Mouse (Mus musculus): ENCODE measurements at regions not wholly inside any gene's neighbourhood (a gene's known extent, or its start where the extent isn't known, plus 50 kb on each side); places are given as distances from the start of the nearest gene placed in this dataset.

DNA sequence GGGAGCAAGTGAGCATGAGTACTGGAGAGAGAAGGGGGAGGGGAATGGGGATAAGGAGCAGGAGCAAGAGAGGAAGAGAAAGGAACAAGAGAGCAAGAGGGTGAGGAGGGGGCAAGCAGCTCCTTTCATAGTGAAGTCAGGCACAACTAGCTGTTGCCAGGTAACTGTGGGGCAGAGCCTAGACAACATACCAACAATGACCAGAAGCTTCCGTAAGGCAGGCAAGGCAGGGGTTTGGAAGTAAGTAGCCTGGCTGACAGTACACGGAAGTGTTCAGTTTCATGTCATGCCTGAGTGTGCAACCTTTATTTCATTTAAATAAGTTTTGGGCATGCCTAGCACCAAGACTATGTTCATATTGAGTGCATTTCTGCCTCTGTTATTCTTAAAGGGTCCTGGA, 160.5 kb upstream of the Jun start:
- Histone ChIP-seq H3K9ac (no peak overlapping the region), H3K4me1 (replicated peaks) (no peaks in the 10 kb centered on the region), H3K4me3 (replicated peaks) (no peak overlapping the region), H3K9me3 (no peaks in the 10 kb centered on the region), H3K4me2 (replicated peaks) (no peak overlapping the region), H3K36me3 (no peaks in the 10 kb centered on the region), H3K27me3 (replicated peaks) (no peaks in the 10 kb centered on the region), H3K27ac (no peak overlapping the region)
- 72% methylated on average over 2 of the region's 2 CpGs for WGBS
- ATAC-seq = peak; percentile 45; the same call in 1 of the 2 replicates

DNA sequence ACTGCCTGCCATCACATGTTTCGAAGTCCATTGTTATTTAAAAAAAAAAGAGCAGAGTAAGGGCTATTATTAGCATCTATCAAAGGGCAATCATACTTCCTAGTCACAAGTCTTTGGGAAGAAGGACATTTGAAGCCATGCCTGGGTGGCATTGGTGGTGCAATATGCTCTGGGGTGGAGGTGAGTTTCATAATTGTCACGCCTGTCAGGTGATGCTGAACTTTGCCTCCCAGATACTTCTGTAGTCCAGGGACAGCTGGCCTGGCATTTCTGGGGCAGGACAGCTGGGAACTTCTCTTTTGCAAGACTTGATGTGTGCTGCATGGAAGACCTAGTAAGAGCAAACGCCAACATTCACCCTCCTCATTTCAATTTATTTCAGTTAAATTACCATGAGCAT, 161.0 kb upstream of the Jun start:
- Histone ChIP-seq H3K27me3 (replicated peaks) (no peaks in the 10 kb centered on the region), H3K4me1 (replicated peaks) (no peaks in the 10 kb centered on the region), H3K9ac (no peak overlapping the region), H3K36me3 (no peaks in the 10 kb centered on the region), H3K4me3 (replicated peaks) (no peak overlapping the region), H3K4me2 (replicated peaks) (no peak overlapping the region), H3K9me3 (no peaks in the 10 kb centered on the region), H3K27ac (no peak overlapping the region)
- 74% methylated on average over 3 of the region's 3 CpGs for WGBS
- ATAC-seq = peak; percentile 71; the same call in 1 of the 2 replicates

DNA sequence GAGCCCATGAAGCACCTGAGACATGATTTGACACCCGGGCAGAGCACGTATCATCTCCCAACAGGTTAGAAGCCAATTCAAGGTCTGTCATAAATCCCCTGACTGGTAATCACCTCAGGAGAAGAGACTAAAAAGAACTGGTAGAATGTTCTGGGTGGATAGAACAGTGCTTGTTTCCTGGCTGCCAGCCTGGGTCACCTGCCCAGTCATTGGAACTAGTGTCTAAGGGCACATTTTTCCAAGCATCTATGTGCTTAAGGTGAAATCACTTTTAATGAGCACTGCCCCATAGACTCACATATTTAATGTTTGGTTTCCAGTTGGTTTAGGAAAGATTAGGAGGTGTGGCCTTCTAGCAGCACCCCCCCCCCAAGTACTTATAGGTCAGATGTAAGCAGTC, 162.0 kb upstream of the Jun start:
- no peak for ATAC-seq
- no peaks in the 10 kb centered on the region for H3K36me3 ChIP-seq
- 96% methylated on average over 2 of the region's 2 CpGs for WGBS

DNA sequence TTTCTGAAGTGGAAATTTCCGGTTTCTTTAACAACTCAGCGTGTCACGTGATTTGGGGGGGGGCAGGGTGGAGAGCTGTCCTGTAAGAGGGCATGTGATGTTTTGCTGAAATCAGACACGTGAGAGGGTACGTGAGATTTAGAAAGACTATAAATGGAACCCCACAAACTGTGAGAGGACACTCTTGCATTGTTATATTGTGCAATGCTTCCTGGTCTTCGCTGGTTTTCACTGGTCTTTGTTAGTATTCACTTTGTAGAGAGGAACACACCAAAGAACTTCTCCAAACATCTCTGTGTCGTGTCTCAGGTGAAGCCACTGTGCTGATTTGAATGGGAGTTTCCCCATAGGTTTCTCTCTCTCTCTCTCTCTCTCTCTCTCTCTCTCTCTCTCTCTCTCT, 163.2 kb upstream of the Jun start:
- H3K27me3 ChIP-seq (replicated peaks) = no peaks in the 10 kb centered on the region
- H3K4me3 ChIP-seq (replicated peaks) = no peak overlapping the region
- H3K4me1 ChIP-seq (replicated peaks) = no peaks in the 10 kb centered on the region
- no peak overlapping the region for H3K9ac ChIP-seq
- H3K27ac ChIP-seq = no peak overlapping the region
- H3K9me3 ChIP-seq = no peaks in the 10 kb centered on the region
- 85% methylated on average over 7 of the region's 7 CpGs for WGBS
- no peaks in the 10 kb centered on the region for H3K36me3 ChIP-seq
- H3K4me2 ChIP-seq (replicated peaks) = no peak overlapping the region
- no peak for ATAC-seq

More for the DNA sequence above, 162.0 kb upstream of the Jun start:
- Histone ChIP-seq H3K4me3 (replicated peaks) (no peak overlapping the region), H3K27me3 (replicated peaks) (no peaks in the 10 kb centered on the region), H3K9me3 (no peaks in the 10 kb centered on the region), H3K4me2 (replicated peaks) (no peak overlapping the region), H3K4me1 (replicated peaks) (no peaks in the 10 kb centered on the region), H3K27ac (no peak overlapping the region), H3K9ac (no peak overlapping the region)

- H3K4me1 ChIP-seq (replicated peaks) = no peaks in the 10 kb centered on the region
These were observed 178.4 kb upstream of the Jun start for GRCm38 (mm10) chr4:95230461-95230860.

DNA sequence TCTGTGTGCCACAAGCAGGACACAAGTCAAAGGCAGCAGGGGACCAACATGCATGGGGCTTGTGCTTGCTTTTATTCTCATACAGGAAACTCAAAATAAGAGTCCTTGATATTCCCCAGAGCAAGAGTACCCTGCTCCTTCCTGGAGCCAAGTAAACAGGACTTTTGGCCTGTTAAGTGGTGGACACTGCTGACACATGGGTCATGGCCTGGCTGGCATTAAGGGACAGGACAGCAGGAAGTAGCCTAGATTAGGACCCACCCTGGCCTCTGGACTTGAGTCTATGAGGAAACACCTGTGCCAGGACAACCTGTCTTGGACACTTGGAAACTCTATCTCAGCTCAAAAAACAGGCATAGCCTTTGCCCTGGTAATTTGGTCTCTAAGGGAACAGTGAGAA, 181.0 kb upstream of the Jun start:
- H3K27me3 ChIP-seq (replicated peaks) = no peaks in the 10 kb centered on the region
- no peak overlapping the region for H3K4me2 ChIP-seq (replicated peaks)
- H3K4me3 ChIP-seq (replicated peaks) = no peak overlapping the region
- no peaks in the 10 kb centered on the region for H3K36me3 ChIP-seq
- ATAC-seq = no peak
- H3K9ac ChIP-seq = no peak overlapping the region
- H3K4me1 ChIP-seq (replicated peaks) = no peaks in the 10 kb centered on the region
- no peaks in the 10 kb centered on the region for H3K9me3 ChIP-seq
- no peak overlapping the region for H3K27ac ChIP-seq

More at GRCm38 (mm10) chr4:95230461-95230860, 178.4 kb upstream of the Jun start:
- Histone ChIP-seq H3K9ac (no peak overlapping the region), H3K27ac (no peak overlapping the region), H3K9me3 (no peaks in the 10 kb centered on the region), H3K4me2 (replicated peaks) (no peak overlapping the region), H3K4me3 (replicated peaks) (no peak overlapping the region), H3K27me3 (replicated peaks) (no peaks in the 10 kb centered on the region), H3K36me3 (no peaks in the 10 kb centered on the region)
- ATAC-seq = no peak
- WGBS = 83% methylated on average over 1 of the region's 1 CpGs

- Histone ChIP-seq H3K4me2 (replicated peaks) (no peak overlapping the region), H3K27ac (no peak overlapping the region), H3K9me3 (no peaks in the 10 kb centered on the region), H3K9ac (no peak overlapping the region), H3K27me3 (replicated peaks) (no peaks in the 10 kb centered on the region), H3K4me3 (replicated peaks) (no peak overlapping the region), H3K4me1 (replicated peaks) (no peaks in the 10 kb centered on the region), H3K36me3 (no peaks in the 10 kb centered on the region)
- WGBS = 74% methylated on average over 2 of the region's 2 CpGs
- ATAC-seq = no peak
These were observed 182.1 kb upstream of the Jun start for GRCm38 (mm10) chr4:95234030-95234555.

DNA sequence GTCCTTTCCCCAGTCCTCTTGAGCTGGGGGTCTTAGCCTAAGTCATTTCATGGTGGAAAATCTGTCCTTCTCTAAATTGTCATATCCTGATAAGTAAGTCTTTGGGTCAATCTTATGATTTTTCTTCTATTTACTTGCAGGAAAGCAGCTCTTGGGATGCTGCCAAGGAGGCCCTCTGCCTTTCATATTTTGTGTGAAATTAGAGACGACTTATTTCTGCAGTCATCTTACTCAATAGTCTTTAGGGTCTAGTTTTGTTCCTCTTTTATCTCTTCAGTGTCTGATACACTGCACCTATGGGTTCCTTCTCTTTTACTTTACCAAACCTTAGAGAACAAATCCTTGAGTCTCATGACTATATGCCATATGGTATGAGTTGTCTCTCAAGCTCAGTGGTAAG, 196.0 kb upstream of the Jun start:
- Histone ChIP-seq H3K9me3 (no peaks in the 10 kb centered on the region), H3K27me3 (replicated peaks) (no peaks in the 10 kb centered on the region), H3K36me3 (no peaks in the 10 kb centered on the region), H3K4me1 (replicated peaks) (no peaks in the 10 kb centered on the region), H3K4me2 (replicated peaks) (no peak overlapping the region), H3K9ac (no peak overlapping the region), H3K27ac (no peak overlapping the region), H3K4me3 (replicated peaks) (no peak overlapping the region)
- WGBS = 27% methylated on average over 1 of the region's 1 CpGs
- no peak for ATAC-seq

DNA sequence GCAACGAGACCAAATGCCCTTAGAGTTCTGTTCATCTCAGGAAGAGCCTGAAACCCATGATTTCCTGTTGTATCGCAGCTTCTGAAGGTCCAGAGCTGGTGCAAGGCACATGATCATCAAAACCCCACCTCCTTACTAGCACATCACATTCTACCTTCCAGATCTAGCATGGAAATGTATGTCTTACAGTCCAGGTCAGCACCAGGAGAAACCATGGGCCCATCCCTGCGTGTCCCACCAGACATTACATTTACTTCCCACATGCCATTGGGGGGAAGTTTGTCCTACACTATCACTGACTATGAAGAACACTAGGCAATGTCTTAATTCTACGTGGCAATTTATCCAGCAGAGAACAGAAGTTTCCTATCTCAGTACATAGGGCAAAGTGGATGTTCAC, 197.0 kb upstream of the Jun start:
- 84% methylated on average over 4 of the region's 4 CpGs for WGBS
- Histone ChIP-seq H3K27me3 (replicated peaks) (no peaks in the 10 kb centered on the region), H3K4me1 (replicated peaks) (no peaks in the 10 kb centered on the region), H3K4me2 (replicated peaks) (no peak overlapping the region), H3K4me3 (replicated peaks) (no peak overlapping the region), H3K36me3 (no peaks in the 10 kb centered on the region), H3K9me3 (no peaks in the 10 kb centered on the region), H3K9ac (no peak overlapping the region), H3K27ac (no peak overlapping the region)
- ATAC-seq = no peak

DNA sequence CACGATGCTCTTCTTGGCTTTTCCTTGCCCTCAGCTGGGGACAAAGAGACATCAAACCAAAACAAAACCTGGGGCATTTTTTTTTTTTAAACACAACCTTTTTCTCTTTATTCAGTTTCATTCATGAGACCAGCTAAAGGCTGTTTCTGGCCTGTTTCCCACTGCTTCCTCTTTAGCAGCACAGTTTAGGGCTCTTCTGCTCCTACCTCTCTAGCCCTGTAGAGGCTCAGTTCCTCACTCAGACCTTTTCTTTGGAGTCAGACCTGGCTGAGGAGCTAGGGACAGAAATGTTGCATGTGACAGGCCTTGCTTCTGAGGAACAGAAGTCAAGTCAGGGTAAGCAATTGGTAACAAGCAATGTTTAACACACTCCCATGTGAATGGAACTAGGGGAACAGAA, 198.1 kb upstream of the Jun start:
- 68% methylated on average over 1 of the region's 1 CpGs for WGBS
- Histone ChIP-seq H3K4me3 (replicated peaks) (no peak overlapping the region), H3K36me3 (no peaks in the 10 kb centered on the region), H3K9me3 (no peaks in the 10 kb centered on the region), H3K9ac (no peak overlapping the region), H3K27ac (no peak overlapping the region), H3K4me1 (replicated peaks) (no peaks in the 10 kb centered on the region), H3K4me2 (replicated peaks) (no peak overlapping the region), H3K27me3 (replicated peaks) (no peaks in the 10 kb centered on the region)
- no peak for ATAC-seq

- Histone ChIP-seq H3K27ac (no peak overlapping the region), H3K4me2 (replicated peaks) (no peak overlapping the region), H3K27me3 (replicated peaks) (no peaks in the 10 kb centered on the region), H3K36me3 (no peaks in the 10 kb centered on the region), H3K4me1 (replicated peaks) (no peaks in the 10 kb centered on the region), H3K9me3 (no peaks in the 10 kb centered on the region), H3K4me3 (replicated peaks) (no peak overlapping the region), H3K9ac (no peak overlapping the region)
- no peak for ATAC-seq
These were observed 217.7 kb upstream of the Jun start for GRCm38 (mm10) chr4:95269766-95270165.

DNA sequence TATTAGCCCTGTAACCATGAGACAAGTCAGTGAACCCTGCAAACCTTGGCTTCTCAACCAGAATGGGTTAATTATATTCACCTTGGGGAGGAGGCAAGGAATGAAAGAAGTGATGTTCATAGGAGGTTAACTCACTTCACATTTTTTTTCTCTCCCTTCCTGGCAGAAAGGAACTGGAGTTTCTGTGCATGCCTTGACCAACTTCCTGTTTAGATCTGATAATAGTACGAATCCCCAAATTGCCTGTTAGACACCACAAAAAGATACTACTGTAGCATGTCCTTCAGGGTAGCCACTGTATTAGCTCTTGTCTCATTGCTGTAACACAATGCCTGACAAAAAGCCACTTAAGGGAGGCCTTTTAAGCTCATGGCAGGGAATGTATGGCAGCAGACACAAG, 218.4 kb upstream of the Jun start:
- Histone ChIP-seq H3K27ac (no peak overlapping the region), H3K9ac (no peak overlapping the region), H3K4me3 (replicated peaks) (no peak overlapping the region), H3K27me3 (replicated peaks) (no peaks in the 10 kb centered on the region), H3K36me3 (no peaks in the 10 kb centered on the region), H3K4me2 (replicated peaks) (no peak overlapping the region), H3K9me3 (no peaks in the 10 kb centered on the region), H3K4me1 (replicated peaks) (no peaks in the 10 kb centered on the region)
- no peak for ATAC-seq
- 45% methylated on average over 1 of the region's 1 CpGs for WGBS

DNA sequence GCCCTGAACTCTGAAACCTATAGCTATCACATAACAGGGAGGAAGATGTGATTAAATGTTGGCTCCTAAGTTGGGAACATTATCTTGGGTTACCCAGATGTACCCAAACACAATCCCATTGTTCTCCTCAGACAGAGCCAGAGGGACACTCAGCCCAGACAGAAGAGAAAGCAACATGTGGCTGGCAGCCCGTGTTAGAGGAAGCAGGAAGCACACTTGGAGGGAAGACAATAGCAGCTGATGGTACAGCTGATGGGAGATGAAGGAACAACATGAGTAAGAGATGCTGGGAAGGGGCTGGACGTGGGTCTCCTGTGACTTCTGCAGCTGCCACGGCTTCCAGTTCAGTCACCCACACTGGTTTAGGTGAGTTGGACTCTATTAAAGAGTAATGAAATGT, 224.2 kb upstream of the Jun start:
- Histone ChIP-seq H3K9ac (no peak overlapping the region), H3K27ac (no peak overlapping the region), H3K4me2 (replicated peaks) (no peak overlapping the region), H3K4me1 (replicated peaks) (peaks cover 12% of the 10 kb centered on the region), H3K27me3 (replicated peaks) (no peaks in the 10 kb centered on the region), H3K36me3 (no peaks in the 10 kb centered on the region), H3K9me3 (no peaks in the 10 kb centered on the region), H3K4me3 (replicated peaks) (no peak overlapping the region)
- 60% methylated on average over 3 of the region's 3 CpGs for WGBS
- no peak for ATAC-seq
